Mouse (Mus musculus) adrenal gland, adult 8-10 months (tissue): Measurements from ENCODE around the gene Spop. TPM values are rescaled to one million over a fixed set of nuclear protein-coding genes. Genes with fewer than 3 reads are reported as not detected.

Experiments used
- DNase-seq: peaks from one replicate; pipeline ENCODE4 v3.0.0; 2022
- total RNA-seq, 4 experiments: library from RNA; stranded (reverse); gene quantifications; 2 replicates each; pipeline ENCODE4 v1.2.4; 2022

The Spop gene
- total RNA-seq, result 100 to 1,000 TPM; 160 to 216 (median 189) TPM

DNA sequence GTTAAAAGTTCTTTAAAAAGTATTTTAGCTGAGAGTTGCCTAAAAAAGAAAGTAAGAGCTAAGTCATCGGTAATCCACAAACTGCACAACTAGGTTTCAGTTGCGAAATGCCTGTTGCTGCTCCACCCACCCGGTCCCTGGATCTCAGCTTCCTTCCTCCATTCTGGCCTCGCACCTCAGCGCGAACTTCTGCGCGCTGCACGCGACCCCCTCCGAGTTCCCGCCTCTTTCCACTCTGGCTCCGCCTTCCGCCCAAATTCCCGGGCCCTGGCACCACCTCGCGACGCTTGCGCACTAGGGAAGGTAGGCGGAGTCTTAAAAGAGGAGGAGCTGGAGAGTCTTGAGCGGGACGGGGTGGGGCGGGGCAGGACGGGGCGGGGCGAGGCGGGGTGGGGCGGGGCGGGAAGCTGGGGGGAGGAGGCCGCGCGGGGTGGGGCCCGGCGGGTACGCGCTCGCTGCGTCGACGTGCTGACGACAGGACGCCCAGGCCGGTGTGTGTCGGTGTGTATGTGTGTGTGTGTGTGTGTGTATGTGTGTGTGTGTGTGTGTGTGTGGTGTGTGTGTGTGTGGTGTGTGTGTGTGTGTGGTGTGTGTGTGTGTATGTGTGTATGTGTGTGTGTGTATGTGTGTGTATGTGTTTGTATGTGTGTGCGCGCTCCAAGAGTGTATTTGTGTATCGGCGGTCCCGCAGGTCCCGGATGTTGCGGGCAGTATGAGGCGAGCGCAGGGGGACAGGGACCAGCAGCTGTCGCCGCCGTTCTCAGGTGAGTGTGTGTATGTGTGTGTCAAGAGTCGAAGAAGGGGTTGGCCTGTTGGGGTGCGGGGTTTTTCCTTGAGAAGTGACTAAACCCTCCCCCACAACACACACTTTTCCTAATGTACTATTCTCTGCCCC is at the start of gene Spop:
TSS of gene Spop (plus strand) at position 440 of the 895 bp plus-strand sequence.
- DNase-seq, result peak; percentile 91

DNA sequence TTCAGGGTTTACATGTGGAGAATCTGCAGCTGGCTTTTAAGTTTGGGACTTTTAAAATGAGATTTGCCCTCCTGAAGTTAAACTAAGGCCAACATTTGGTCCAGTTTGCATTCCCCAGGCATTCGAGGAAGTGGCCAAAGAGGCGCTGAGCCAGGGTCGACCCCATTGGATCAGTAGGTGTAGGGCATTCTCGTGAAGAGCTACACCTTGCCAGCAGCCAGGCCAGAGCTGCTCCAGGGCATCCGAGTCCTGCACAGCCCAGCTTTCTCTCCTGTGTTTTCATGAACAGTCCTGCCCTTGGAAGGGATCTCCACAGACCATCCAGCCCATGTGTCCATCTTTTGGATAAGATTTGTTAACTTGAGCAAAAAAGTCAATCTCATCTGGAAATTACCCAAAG is 49.5 kb upstream of the Spop start:
- no peak for DNase-seq

DNA sequence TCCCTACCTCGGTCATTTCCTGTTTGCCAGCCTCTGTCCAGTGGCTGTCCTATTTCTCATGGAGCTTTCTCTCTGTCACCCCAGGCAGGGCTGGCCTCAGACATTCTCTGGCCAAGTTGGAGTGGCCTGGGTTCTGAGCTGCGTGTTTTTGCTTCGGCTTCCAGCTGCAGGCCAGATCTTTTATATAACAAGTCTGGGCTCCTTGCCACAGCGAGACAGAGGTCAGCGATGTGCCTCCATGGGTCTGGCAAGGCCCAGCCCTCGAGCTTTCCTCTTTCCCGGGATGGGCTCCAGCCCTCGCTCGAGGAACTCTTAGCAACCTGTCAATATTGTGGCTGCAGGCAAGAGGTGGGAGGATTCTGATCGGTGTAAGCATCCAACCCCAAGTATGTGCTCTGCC is 48.3 kb upstream of the Spop start:
- peak; percentile 79 for DNase-seq

DNA sequence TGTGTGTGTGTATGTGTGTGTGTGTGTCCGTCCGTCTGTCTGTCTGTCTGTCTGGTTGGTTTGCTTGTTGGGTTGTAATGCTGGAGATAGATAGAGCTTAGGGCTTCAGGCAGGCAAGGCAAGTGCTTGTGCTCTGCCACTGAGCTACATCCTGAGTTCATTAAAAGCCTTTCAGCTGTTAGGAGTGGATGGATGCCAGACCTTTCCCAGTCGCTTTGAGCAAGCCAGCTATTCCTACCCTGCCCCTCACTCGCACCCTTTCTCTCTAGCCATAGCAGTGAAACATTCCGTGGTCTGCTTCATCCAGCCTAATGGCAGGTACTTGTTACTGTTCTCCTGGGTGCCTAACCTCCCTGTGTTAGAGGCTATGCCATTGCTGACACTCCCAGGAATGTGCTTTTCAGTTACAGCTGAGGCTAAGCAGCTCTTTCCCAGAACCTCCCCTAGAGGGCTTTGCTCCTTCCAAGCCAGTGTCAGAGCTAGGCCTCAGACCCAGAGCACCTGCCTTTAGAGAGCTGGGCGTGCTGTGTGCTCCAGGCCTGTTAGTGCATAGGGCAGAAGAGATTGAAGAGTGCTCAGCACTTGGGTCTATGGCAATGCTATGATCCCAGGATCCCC is 47.5 kb upstream of the Spop start:
- DNase-seq, result no peak

DNA sequence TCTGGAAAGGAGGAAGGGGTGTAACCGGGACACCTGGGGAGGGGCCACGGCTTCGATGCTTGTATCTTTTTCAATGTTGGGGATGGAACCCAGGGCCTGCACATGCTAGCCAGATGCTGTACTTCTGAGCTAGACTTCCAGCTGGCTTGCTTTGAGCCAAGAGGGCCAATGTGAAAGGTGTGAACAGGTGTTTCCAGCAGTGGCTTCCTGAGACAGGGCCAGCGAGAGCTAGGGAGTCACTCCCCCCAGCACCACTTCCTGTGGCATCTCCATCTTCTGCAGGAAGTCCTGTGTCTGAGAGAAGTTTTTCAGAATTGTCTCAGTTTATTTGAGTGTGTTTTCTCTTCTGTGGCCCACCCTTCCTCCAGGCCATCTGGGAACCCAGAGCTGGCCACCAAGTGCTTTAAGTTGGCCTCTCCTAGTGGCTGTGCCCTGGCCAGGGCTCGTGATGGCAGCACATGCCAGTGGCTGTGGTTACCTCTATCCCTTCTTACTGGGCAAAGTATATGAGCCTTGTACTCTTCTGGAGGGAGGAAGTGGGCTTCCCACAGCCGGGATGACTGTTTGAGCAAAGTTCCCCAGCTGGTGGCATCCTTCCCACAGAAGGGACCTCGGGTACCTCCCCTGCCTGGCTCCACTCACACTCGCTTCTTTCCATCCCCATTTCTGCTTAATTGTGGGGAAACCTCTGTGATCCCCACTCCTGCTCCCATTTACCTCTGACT is 46.7 kb upstream of the Spop start:
- no peak for DNase-seq

DNA sequence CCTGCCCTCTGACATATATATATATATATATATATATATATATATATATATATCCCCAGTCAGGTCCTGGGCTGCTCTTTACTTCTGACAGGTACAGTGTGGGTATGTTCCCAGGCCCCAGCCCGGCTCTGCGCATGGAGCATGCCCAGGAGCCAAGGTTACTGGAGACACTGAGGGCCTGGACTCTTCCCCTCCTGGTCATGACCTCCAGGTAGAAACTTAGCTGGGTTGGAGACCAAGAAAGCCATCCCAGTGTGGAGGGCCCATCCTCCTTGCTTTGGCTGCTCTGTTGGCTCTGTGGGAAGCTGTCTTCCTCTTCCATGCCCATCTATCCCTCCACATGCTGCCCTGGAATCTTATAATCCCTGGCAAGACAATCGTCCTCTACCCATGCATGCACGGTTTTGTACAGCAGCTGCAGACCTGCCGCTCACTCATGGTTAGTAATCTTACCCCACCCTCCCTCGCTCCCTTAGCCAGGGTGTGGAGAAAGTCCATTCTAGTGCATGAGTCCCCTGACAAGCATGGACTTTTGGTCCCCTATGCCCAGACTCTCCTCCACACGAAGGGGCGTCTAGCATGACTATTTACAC is 45.6 kb upstream of the Spop start:
- no peak for DNase-seq

DNA sequence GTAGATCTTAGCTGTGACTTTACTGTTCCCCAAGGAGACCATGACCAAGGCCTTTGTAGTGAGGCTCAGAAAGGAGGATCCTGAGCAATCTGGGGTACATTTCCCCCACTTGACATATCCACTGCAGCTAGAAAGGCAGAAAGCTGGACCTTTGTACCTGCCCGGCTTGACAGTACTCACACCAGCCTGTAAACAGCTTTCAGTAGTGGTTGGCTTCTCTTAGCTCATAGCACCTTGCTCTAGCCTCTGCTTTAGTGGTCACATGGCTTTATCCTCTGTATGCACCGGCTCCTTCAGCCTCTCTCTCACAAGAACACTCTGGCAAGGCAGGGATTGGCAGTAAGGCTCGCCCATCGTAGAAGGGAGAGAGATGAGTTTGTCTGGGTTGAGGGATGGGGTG is 45.0 kb upstream of the Spop start:
- no peak for DNase-seq

DNA sequence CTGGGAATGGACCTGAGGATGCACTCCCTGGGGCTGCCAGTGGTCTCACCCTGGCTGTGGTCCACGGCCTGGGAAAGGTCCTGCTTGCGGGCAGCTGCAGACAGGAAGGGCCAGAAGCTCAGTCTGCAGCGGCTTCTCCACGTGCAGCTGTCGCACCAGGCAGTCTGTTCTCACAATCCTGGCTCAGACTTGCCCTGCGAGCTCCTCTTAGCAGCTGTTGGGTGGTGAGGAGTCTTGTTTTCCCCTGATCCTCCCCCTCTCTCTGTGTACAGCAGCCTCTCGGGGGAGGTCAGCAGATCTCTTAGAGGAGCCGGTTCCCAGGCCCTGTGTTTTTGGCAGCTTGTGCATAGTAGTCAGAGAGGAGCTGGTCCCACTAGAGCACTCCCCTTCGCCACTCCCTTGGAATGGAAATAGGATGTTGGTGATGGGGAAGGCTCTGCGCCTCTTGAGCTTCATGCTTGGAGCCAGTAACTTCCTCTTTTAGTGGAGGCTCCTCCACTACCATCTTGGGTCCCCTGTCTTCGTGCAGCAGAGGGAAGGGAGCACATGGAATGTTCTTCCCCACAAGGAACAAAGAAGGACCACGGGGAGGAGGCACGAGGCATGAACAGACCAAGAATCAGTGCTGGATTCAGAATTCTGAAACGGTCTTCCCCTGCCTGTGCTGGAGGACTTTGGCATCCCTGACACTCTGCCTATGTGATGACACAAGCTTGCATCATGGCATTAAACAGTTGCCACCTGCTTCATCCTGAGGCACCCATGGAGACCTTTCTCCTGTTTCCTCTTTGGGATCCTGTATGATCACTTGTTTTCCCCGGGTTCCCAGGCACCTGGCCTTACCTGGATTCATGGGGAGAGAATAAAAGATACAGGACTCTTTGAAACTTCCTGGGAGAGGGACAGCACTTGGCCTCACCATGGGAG is 43.7 kb upstream of the Spop start:
- no peak for DNase-seq

DNA sequence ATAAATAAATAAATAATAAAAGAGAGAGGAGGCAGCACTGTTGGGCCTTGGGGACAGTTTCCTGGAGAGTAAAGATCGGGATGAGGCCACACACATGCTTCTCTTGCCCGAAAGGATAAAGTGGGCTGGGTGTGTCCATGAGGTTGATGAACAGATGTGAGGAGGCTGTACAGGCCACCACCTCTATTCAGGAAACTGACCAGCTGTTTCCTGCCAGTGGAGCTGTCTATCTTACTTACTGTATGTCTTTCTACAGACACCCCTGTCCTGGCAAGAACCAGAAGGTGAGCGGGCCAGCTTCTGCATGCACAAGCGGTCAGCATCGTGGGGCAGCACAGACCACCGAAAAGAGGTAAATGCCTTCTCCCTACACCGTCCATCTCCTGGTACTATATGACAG is 42.7 kb upstream of the Spop start:
- no peak for DNase-seq

DNA sequence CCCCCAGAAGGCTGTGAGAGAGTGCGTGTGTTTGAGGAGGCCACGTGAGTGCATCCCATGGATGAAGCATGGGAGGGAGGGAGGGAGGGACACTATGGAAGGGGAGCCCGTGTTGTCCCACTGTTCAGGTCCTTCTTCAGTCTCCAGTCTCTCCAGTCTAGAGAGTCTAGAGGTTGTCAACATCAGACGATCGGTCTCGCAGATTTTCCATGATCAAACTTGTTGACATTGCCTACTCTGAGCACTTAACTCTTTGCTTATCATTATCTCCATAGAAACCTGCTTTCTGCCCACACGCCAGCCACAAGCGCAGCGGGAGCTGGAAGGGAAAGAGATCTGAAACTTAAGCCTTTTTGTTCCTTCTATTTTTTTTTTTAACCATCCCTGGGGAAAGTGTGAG is 35.0 kb upstream of the Spop start:
- no peak for DNase-seq

DNA sequence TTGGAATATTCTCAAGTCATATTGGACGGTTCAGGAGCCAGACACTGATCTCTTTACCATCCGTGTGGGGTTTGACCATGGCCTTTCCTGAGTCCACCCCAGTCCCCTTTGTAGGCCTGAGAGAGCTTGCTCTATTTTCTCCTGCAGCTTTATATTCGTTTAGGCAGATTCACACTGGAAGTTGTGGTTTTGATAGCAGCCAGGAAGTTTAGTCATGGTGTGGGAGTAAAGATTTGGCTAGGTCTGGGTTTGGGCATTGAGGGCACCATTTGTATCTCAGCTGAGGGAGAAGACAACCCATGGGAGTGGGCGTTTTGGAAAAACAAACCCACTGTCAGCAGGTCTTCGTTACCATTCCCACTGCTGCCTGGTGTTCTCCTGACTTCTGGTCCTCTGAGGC is 34.3 kb upstream of the Spop start:
- no peak for DNase-seq

DNA sequence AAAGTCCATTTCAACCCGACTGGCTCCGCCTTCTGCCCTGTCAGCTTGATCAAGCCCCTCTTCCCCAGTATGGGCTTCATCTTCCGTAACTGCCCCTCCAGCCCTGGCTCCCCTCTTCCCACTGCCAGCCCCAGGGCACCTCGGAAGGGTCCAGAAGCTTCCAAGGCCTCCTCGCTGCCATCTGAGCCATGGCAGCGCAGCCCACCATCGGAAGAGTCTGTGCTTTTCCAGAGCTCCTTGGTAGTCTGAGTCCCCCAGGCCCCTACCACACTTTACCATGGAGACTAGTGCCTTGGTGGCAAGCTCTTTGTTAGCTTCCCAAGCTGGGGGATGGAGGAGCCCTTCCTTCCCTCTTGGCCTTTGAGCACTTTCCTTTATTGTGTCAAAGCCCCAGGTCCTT is 33.2 kb upstream of the Spop start:
- DNase-seq, result no peak

DNA sequence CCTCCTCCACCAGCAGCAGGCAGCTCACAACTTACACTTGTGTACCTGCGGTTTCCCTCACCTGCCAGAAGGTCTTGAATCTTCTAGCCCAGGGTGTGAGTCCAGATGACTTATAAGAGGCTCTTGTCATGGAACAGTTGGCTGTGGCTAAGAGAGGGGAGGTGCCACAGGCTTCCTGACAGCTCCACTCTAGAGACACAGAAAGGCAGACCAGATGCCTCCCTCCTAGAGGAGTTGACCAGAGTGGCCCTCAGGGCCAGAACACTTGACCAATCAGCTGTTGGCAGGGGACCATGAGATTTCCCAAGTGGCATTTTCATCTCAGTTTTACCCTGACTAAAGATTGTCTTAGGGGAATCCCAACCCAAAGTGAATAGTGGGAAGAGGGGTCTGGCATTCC is 32.7 kb upstream of the Spop start:
- DNase-seq, result no peak

DNA sequence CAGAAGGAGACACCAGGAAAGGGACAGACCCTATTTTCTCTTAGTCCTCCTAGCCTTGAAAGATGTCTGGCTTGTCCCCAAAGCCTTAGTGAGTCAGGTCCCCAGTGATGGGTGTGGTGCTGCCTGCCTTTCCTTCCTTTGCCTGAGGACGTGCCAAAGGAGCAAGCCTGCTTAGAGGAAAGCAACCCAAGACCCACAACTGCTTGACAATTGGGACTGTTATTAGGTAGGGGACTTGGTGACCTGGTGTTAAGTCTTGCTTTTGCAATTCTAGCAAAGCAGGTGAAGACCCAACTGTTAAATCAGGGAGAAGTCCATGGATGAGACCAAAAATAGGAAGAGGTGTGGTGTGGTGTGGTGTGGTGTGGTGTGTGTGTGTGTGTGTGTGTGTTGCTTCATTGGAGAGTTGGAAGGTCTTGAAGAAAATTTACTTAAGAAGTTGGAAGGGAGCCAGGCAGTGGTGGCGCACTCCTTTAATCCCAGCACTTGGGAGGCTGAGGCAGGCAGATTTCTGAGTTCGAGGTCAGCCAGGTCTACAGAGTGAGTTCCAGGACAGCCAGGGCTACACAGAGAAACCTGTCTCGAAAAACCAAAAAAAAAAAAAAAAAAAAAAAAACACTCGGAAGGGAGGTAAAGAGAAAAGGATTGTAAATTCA is 30.4 kb upstream of the Spop start:
- DNase-seq, result no peak

DNA sequence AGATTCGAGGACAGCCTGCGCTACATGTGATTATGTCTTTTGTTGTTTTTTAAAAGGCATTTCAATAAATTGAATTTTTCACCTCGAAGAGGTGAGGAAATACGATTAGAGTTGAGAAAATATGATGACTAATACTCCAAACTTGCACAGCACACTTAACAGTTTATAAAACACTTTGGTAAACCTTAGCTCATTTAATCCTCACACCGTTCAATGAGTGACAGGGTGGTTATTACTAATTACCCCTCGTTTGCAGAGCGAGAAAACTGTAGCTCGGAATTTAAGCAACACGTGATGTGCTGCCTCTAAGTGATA is 29.9 kb upstream of the Spop start:
- no peak for DNase-seq

DNA sequence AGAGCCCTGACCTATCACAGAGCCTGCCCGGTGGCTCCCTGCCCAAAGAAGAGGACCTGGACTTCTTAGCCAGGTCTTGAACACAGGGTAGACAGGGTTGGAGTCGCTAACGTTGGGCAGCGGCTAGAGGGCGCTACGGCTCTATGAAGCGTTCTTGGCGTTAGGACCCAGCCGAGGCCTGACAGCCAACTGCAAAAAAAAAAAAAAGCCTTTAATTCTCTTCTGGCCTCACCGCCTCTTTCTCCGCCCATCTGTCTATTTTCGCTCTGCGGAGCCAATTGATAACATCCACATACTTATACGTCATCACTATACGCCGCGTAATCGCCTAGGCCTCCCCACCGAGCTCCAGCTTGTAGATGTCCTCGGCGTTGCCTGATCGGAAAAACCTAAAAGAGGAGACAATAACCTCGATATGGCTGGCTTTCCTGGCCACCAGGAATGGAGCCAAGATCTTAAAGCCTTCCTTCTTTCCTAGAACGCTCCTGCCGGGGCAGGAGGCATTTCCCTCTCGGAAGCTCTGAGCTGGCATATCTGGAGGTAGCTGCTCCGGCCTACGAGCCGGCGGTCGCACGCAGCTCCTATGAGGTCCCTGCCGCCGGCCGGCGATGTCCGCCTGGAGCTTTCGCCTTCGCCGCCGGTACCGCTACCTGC is 29.4 kb upstream of the Spop start, which contains the start of gene Slc35b1:
TSS of gene Slc35b1 (plus strand) at position 374 of the 654 bp plus-strand sequence.
- DNase-seq, result peak; percentile 95

DNA sequence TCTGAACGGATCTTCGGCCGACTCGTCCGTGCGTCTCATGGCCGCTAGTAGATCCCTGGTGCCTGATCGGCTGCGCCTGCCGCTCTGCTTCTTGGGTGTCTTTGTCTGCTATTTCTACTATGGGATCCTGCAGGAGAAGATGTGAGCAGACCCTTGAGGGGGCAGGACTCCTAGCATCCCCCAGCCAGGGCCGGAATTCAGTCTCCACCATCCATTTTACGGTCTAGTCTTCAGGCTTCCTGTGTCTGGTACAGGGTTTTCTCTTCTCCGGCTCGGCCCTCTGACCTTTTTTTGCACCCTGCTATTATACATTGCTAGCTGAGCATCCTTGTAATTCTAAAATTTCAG is 28.9 kb upstream of the Spop start:
- DNase-seq, result no peak

DNA sequence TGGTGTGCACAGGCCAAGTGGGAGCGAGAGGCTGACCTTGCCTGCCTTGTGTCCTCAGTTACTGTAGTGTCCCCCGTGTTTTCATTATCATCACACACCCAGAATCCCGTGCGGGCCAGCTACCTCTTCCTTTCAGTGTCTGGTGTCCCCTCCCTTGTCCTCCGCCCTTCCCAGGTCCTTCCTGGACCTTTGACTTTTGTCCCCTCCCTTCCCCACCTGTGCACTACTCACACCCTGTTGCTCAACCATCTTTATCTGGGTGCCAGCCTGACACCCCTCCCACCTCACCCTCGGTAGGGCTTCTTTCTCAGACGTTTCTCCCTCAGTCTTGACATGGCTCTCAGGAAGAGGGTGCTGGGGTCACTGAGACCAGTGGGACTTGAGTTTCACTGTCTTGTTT is 26.5 kb upstream of the Spop start:
- no peak for DNase-seq

DNA sequence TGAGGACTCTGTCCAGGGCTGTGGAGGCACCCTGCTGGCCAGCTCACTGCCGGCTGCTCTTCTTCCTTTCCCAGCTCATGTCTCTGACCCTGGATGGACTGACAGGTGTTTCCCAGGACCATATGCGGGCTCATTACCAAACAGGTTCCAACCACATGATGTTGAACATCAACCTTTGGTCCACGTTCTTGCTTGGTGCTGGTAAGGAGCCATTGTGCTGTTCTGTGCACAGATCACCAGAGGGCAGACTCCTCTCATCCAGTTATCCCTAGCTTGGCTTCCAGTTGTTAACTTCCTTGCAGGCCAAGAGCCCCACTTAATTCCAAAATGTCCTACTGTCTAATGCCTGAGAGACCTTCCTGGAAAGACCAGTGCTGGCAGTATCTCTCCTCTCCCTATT is 24.9 kb upstream of the Spop start:
- DNase-seq, result no peak

DNA sequence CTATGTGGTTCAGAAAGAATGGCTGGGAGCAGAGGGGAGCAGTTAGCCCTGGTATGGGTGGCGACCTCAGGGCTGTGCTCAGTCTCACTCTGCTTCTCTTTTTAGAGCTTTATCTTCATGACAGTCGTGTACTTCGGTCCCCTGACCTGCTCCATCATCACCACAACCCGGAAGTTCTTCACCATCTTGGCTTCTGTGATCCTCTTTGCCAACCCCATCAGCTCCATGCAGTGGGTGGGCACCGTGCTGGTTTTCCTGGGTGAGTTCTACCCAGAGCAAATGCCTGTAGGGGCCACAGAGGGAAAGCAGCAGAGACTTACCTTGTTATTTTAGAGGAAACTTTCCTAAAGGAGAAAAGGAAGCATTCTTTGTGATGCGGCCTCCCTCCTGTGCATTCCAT is 23.5 kb upstream of the Spop start:
- DNase-seq, result no peak

DNA sequence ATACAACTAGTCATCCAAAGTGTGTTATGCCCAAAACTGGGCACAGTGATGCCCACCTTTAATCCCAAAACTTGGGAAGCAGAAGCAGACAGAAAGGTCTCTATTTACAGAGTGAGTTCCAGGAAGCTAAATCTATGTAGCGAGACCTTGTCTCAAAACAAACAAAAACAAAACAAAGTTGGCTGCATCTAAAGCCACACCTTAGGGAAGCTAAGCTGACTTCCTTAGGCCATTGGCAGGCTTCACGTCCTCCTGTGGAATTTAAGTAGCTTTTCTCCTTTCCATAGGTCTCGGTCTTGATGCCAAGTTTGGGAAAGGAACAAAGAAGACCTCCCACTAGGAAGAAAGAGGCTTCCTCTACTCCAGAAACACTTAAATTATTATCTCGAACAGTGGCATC is 22.7 kb upstream of the Spop start:
- DNase-seq, result no peak
